9 mouse cellular contexts compared by ENCODE assay signal in genomic region chr4:3067265-3067664, GRCm38 (mm10).
DNase-seq lines count a peak whose midpoint lies in the region; ATAC-seq and TF ChIP-seq lines count a peak whose summit lies in the region.
"Had no signal": no experiment of that assay in that cellular context is flagged by ENCODE, and none has a peak within 500 bp of the region (broad histone marks: within the 10 kb centered on the region; RNA-seq: fewer than 3 reads in every experiment).

No protein-coding gene starts in this region.

- H3K27me3 ChIP-seq in kidney, adult 2 months (replicated peaks; ENCODE audit: control insufficient read depth, insufficient read depth, low read length): no peaks in the 10 kb centered on the region

- no peak for TF ChIP-seq POLR2A in kidney, adult 2 months (IDR thresholded peaks at IDR 0.05; ENCODE audit: low read depth, low read length)
- no peak for TF ChIP-seq POLR2A in bone marrow, adult 2 months (IDR thresholded peaks at IDR 0.05; ENCODE audit: borderline replicate concordance, control insufficient read depth, low read depth, low read length)

- H3K36me3 ChIP-seq in kidney, adult 2 months (ENCODE audit: control insufficient read depth, insufficient read depth, low read length): no peaks in the 10 kb centered on the region

- H3K4me1 ChIP-seq in kidney, adult 2 months (ENCODE audit: control insufficient read depth, insufficient read depth, low read length): no peaks in the 10 kb centered on the region
- no peaks in the 10 kb centered on the region for H3K4me1 ChIP-seq in bone marrow, adult 2 months (ENCODE audit: control insufficient read depth, insufficient read depth, low read length)

- DNase-seq in kidney, postnatal 14 days: peak; percentile 2
- DNase-seq in kidney, adult 2 months: no peak
- DNase-seq in gastrocnemius, adult 18-20 months (ENCODE audit: low spot score): peak; percentile 0
- peak; percentile 1 for DNase-seq in lung, postnatal 10 days

- no peak overlapping the region for H3K27ac ChIP-seq in kidney, adult 2 months (ENCODE audit: insufficient read depth, low read depth, low read length)
- no peak overlapping the region for H3K27ac ChIP-seq in bone marrow, adult 2 months (ENCODE audit: control insufficient read depth, insufficient read depth, low read depth, low read length, poor library complexity)

- 53% methylated on average over 2 of the region's 2 CpGs for WGBS in kidney, adult 2 months
- WGBS in bone marrow, adult 2 months: 50% methylated on average over 2 of the region's 2 CpGs

- H3K4me3 ChIP-seq in kidney, adult 2 months (ENCODE audit: insufficient read depth, low read depth, low read length): no peak overlapping the region
- no peak overlapping the region for H3K4me3 ChIP-seq in bone marrow, adult 2 months (replicated peaks; ENCODE audit: control insufficient read depth, low read depth, low read length)

- TF ChIP-seq CTCF in kidney, adult 2 months (conservative IDR thresholded peaks at IDR 0.05; ENCODE audit: insufficient read depth, insufficient read length, low read depth, low read length): no peak
- 0 out of 2 replicates have a peak, but pooled peaks have one; percentile 0 for TF ChIP-seq CTCF in bone marrow, adult 2 months (IDR thresholded peaks at IDR 0.05; ENCODE audit: control insufficient read depth, insufficient read depth, low read length)

- ATAC-seq in monocyte, adult 5-6 weeks (replicated peaks; ENCODE audit: insufficient number of reproducible peaks, low FRiP score, low TSS enrichment, poor library complexity, severe bottlenecking): no peak
- no peak for ATAC-seq in activated CD4-positive, CD25-positive, alpha-beta regulatory T cell, adult 4 months
- no peak for ATAC-seq in erythroid progenitor cell, adult 5-6 weeks (replicated peaks; ENCODE audit: low FRiP score, poor library complexity, severe bottlenecking)
- ATAC-seq: inflammation-experienced regulatory T-cells, adult 6 months had no signal
